Mouse (Mus musculus) kidney, adult 18-20 months (tissue): ENCODE data around the gene Fer.

Experiments
- DNase-seq: peaks from one replicate; pipeline ENCODE4 v3.0.0; 2021

The Fer gene

DNA sequence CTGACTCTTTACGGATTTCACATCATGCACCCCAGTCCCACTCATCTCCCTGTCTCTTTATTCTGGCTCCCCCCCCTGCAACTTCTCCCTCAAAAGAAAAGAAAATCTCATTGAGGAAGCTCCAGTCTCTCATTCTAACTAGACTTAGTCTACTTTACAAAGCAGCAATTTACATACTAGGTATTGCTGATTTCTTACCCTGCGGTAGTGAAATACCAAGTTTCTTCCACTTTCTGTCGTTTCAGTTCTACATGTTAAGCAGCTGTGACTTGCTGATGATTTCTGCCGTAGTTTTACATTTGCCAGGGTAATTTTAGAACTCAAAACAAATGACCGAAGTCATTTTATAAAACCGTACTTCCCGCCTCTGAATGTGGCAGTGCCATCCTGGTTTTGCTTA is 8.9 kb downstream of the Fer start:
- no peak for DNase-seq

DNA sequence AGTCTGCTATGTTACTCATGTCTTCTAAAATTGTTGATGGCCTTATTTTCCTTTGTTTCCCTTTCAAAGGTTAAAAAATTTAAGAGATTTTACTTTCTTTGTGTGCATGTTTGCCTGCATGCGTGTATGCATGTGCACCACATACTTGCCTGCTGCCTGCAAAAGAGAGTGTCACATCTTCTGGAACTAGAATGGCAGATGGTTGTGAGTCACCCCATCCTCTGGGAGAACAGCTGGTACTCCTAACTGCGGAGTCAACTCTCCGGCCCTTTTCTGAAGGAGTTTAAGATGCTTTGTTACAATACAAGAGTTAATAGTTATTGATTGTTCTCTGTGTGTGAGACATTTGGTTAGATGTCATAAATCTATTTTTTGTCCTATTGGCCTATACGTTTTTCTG is 16.0 kb downstream of the Fer start:
- no peak for DNase-seq

DNA sequence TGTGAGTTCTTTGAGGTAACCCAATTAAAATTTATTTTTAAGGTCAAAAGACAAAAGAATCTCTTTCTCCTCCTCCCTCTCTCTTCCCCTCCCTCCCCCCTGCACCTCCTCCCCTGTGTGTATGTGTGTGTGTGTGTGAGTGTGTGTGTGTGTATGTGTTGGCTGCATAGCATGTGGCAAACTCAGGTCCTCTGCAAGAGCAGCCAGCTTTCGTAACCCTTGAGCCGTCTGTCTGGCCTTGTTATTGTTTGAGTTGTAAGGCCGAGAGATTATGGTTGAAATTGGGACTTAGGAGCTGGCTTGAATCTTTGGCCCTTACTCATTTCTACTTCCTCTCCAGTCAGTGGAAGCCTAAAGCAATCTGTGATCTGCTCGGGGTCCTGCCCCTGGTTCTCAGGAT is 17.1 kb downstream of the Fer start:
- DNase-seq = no peak

DNA sequence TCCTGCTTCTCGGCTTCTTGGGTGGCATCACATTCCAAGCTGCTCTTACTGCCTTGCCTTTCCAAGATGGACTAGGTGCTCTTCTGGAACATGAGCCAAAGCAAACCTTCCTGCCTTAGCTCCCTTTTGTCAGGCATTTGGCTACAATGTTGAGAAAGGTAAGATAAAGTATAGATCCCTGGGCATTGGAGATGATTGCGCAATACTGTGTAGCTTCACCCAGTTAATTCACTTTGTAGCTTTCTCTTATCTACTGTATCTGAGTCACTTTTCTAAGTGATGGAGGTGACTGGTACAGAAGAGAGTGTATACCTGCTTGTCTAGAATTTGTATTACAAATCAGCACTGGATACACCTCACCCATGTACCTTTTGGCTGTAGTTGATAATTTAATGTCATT is 24.1 kb downstream of the Fer start:
- no peak for DNase-seq

DNA sequence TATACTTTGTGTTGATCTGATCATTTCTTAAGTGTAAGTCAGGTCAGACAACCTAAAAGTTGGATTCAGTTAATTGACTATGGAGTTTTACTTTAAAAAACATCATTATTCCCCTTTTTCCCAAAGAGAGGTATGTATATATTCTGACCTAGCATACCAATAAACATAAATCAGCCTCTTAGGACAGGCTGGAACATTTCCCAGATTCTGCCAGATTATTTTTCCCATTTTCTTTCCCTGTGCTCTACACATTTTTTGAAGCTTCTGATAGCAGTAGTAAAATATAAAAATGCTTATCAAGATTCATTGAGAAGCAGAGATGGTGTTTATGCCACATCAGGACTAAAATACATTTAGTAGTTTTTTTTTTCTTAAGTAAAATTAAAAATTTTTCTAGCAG is 27.7 kb downstream of the Fer start:
- DNase-seq = no peak

DNA sequence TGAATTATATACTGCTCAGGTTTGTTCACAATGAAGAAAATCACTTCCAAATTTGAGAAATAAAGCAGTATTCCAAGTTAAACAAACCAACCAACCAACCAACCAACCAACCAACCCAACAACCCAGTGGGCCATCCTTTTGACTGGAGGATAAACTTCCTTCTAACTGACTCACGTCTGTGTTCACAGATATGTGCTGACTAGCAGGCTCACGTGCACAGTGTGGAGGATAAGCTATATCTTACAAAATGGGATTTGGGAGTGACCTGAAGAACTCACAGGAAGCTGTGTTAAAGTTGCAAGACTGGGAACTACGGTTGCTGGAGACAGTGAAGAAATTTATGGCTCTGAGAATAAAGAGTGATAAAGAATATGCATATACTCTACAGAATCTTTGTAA is 33.0 kb downstream of the Fer start:
- no peak for DNase-seq

DNA sequence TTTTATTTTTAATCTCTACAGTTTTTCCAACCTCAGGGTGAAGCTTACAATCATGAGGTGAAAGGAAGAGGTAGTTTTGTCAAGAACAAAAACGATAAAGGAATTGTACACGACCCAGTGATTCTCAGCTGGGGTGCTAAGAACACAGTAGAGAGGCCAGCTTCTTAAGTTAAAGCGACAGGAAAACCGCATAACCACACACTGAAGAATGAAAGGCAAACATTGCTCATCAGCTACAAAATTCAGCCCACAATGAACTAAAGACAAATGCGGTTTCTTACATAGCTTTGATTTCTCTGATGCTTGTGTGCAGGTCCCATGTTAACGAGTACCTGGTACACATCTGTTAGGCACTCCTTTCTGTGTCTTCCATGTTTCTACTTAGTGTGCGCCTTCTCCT is 34.2 kb downstream of the Fer start:
- no peak for DNase-seq

DNA sequence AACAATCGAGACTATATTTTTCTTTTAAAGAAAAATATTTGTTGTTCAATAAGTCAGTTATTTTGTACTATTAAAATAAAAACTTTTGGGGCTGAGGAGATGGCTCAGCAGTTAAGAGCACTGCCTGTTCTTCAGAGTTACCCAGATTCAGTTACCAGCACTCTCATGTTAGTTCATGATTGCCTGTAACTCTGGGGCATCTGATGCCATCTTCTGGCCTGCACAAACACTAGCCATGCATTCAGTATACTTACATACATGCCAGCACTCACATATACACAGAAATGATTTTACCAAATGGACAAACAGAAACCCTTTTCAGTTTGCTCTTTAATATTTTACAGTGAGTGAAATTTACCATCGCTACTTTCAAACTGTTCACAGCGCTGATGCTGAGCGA is 46.4 kb downstream of the Fer start:
- DNase-seq = no peak

DNA sequence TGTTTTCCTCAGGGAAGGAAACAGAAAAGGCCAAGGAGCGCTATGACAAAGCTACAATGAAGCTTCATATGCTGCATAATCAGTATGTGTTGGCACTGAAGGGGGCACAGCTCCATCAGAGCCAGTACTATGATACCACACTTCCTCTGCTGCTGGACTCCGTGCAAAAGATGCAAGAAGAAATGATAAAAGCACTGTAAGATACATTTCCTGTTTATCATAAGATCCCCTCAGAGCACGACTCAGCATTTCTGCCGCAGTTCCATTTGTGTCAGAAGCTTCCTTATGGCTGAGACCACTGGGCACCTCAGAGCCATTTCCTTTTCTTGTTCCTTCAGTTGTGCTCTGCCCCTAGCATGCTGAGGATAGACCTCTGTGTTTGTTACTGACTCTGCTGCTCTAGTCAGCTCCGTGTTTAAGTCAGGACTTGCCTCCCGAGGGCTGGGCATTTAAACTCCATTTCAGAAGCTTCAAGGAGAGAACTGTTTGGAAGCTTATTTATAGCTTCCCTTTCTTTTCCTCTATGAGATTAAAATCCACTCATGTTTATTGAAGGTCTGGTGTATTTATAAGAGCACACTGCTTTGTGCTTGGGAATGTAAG is 58.8 kb downstream of the Fer start:
- no peak for DNase-seq

DNA sequence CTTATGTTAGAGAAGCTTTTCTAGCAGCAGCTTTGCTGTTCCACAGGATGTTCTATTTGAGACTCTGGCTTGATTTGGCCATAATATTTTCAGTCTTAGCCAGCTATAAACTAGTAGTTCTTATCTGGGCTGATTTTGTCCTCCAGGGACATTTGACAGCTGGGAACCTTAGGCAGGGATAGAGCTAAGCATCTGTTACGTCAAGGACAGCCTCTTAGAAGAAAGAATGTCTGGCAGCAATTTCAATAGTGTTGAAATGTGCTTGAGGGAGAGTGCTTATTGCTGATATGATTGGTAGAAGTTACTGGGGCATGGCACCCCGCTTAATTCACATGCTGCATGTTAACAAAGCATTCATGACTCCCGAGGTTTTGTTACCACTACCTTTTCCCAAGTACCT is 62.7 kb downstream of the Fer start:
- no peak for DNase-seq

DNA sequence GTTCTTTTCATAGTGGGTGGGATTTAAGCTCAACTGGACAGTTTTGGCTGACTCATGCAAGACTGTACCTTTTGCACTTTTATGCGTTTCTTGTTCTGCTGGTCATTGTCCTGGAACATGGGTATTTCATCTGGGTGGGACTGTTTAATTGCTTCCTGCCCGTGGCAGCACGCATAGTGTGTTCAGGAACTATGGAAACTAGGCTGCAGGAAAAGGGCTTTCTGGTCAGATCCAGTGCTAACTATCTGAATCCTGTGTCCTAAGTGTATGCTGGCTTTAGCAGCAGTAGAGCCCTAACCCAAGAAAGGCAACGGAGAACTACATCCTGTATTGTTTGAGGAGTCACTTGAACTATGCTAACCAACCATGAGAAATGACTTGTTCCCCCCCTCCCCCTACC is 67.8 kb downstream of the Fer start:
- DNase-seq = no peak

DNA sequence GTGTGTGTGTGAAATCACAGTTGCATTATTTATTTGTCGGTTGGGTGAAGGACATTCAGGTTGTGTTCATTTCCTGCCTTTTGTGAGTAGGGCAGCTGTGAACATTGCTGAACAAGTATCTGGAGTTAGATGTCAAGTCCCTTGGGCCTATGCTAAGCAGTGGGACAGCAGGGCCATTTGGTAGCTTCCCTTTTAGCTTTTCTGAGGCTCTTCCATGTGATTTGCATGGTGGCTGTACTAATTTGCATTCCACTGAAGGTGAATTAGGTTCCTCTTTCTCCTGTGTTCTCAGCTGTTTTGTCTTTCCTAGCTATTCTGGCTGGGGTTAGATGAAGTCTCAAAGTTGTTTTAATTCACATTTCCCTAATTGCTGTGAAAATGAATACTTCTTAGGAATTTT is 68.7 kb downstream of the Fer start:
- no peak for DNase-seq

DNA sequence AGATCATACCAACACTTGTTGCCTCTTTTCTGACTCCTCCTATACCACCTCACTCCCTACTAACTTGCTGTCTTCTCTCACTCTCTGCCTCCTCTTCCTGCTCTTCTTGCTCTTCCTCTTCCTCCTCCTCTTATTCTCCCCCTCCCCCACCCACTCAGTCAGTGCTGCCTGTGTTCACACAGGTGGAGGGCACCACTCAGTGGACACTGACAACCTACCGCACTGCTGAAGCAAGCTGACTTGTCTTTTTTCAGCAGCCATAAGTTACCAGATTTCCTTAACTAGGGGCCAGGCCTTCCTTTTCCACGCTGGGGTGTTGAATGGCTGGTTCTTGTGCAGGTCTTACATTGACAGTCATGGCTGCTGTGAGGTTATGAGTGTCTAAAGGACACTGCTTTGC is 72.5 kb downstream of the Fer start:
- no peak for DNase-seq

DNA sequence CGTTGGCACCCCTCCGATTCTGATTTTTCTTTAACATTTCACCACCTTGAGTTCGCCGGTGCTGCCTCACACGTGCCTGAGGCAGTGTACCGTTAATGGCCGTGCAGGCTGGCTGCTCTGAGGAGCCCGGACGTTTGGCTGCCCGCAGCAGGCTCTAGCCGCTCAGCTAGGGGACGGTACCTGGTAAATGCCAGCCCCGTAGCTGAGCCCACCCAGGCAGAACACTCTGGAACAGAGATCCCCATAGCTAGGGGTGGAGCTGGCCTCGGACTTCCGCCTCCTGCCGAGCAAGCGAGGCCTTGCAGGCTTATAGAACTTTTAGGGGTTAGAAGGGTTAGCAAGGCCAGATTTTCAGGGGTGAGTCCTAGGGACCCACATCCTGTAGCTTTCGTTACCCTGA is 75.0 kb downstream of the Fer start:
- DNase-seq = peak; percentile 28

DNA sequence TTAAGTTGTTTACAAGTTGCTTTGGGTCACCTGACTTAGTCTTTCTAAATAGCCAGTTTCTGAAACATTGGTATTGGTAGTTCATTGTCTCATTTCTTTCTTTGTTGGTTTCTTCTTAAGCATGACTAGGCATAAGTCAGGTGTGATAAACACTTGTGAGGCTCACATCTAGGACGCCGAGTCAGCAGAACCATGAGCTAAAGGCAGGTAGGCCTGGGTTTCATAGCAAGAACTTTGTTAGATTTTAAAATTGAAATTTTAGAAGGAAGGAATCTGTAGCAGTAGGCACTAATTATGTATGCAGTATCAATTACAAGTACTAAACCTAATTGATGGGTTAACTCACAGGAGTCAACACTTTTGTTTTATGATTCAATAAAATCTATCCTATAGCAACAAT is 83.9 kb downstream of the Fer start:
- DNase-seq = no peak

DNA sequence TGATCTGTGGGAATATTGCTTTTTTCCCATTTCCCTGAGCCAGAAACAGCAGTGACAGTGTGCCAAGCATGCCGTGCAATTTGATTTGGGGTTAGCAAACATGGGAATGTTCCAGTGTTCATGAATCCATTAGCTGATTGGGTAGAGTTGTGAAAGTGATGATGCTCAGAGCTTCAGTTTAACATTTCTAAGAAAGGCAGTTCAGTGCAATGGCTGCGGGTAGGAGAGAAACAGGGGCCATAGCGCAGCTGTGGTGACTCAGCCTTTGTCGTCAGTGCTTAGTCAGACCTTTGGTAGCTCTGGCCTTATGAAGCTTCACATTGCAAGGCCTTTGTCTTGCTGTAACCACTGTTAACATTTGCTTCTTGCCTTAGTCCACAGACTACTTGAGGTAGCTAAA is 85.9 kb downstream of the Fer start:
- no peak for DNase-seq

DNA sequence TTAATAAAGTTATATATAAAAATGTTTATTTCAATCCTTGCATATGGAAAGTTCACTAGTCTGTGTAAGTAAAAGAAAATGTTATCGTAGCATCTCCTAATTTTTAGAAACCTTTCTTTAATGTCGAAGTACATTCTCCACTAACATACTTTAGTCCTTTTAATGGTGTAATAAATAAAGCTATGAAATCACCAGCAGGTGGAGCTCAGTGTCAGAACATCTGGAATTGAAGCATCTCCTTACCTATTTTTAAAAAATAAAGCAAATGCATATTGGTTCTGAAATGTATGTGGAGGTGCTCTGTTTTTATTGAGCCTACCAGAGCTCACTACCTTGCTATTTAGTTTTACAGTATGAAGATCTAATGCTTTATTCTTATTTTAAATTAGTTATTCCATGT is 88.6 kb downstream of the Fer start:
- DNase-seq = no peak

DNA sequence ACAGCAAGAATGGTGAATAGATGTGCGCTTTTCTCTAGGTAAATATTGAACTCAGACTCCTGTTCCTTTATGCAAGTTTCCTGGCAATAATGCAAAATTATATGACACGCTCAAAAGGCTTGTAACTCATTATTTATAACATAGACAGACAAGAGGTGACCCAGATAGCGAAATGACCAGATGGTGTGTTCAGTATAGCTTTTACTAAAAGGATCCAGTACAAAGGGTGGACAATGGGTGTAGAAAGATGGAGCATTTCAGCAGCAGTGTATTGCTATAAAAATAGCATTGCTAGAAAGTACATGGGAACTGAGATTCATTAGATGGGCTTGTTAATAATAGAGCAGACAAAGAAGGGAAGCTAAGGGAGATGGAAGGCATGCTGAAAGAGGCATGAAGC is 104.2 kb downstream of the Fer start:
- DNase-seq = no peak

DNA sequence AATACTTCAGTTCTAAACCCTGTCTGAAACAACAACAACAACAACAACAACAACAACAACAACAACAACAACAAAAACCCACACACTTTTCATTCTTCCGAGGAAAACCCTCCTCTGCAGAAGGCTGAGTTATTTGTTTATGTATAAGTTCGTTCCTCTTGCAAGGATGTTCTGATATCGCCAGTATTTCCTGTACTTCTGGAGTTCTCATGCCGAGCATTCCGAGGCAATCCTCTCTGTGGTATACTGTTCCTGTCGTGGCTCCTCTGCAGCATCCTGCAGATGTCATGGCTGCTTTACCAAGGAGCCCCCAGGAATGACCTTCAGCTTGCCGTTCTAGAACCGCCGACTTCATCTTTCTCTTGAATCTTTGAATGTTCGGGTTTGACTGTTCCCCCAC is 106.6 kb downstream of the Fer start:
- DNase-seq = no peak

DNA sequence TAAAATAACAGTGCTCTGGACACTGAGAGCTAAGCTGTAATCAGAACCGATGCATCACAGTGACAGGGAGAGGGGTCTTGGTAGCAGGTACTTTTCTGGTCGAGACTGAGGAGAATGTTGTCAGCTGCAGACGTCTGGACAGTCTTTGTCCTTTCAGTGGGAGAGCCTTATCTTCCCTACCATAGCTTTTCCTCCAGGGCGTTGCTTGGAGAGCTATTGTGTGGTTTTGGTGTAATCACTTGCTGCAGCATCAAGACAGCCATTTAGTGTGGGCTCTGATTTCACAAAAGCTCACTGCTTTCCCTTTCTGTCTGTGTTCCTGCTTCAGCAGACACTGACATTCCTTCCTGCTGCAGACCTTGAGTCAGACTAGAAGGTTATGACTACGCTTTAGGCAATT is 107.4 kb downstream of the Fer start:
- DNase-seq = no peak

DNA sequence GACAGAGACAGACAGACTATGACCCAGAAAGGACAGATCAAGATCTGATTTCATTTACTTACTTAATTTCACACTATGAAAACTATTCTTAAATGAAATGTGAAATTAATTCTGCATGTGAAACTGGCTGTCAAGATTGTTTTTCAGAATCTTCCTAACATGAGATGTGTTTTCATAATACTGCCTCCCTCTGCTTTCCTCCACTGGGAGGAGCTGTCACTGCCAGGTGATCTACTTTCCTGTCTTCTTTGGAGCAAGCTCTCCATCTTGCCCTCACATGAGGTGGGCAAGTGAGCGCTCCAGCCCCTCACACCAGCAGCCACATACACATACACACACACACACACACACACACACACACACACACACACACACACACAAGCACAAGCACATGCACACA is 108.1 kb downstream of the Fer start:
- DNase-seq = no peak

DNA sequence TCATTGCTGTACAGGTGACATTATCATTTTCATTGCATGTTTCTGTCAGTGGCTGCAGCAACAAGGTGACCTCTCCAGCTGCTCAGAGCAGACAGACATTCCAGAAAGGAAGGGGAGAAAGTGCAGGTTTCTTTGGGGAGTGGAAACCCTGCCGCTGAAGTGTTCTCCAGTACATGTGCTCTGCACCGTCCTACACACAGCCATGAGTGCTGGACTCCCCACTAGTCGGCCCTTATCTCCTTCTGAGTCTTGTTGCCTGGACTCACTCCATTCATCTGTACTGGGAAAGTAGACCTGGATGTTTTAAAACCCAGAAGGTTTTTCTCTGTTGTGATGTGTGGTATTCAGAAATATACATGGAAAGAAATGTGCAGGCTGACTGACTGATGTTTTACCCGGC is 109.3 kb downstream of the Fer start:
- DNase-seq = no peak

DNA sequence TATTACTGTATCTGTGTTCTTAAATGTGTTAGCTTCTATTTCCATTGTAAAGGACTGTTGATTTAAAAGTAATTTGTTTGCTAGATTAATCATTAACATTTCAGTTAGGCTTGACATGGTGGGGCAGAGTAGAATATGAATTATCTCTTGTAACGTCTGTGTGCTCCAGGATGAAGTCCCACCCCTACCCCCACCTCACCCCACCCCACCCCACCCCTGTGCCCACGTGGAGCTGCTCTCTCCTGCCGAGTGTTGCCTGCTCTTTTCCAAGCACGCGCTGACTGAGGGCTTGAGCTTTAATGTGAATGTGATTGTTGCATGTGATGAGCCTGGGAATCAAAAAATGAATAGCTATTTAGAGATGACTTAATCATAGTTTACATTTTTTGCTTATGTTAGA is 110.9 kb downstream of the Fer start:
- no peak for DNase-seq

DNA sequence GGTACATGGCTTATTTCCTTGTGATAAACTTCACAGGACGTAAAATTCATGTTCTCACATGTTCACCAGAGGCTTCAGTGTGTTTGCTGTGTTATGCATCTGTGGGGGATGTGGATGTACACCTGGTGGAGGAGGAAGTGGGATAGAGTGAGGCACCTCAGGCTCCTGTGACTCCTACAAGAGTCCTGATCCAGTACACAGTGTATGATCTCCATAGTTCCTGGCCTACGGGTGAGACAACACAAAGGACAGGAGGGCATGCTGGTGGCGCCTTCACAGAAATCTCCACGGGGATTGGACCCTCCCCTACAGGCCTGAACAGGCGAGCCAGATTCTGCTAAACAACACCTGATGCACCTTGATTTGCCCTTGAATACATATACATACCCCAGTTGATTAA is 111.4 kb downstream of the Fer start:
- DNase-seq = no peak

DNA sequence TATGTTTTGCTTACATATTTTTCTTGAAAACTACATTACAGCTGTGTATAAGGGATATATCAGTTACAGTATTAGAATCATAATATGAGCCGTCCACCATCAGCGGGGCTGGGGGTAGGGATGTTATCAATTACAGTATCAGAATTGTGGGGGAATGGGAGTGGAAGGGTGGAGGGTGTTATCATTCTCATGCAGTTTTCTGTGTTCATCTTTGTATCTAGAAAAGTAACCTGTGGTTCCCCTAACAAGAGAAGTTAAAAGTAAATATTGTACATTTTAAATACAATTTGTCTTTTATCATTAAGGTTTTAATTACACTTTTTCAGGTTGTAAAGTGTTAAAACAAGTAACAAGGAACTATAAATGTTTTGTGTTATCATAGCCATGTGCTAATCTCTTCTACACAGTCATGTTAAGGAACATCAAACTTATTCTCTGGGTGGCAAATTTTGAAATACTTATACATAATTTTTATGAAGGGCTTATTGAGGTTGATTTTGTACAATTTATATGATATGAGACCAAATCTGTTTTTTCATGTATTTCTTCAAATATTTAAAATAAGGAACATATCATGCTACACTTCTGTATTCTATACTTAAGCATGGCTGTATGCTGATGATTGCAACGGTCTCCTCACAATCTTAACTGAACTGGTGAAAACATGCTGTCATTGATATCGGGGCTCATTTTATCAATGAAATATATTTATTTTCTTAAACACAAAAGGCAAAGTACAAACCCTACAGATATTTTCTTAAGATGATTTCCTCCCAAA is 116.1 kb downstream of the Fer start:
- DNase-seq = no peak
